Mouse (Mus musculus) small intestine, adult 2 months (tissue): ENCODE data around the gene Nipa2. TPM values are rescaled to one million over a fixed set of nuclear protein-coding genes. Genes with fewer than 3 reads are reported as not detected.

ENCODE experiments used
- H3K27ac ChIP-seq: fragments of 200-500 bp; 2 replicates; pipeline ENCODE4 v1.5.1; 2012; ENCODE audit warnings: low read depth, low read length, control low read depth, inconsistent platforms; ENCODE audit not compliant: insufficient read depth
- H3K27me3 ChIP-seq: fragments of 200-500 bp; 2 replicates; pipeline ENCODE4 v1.6.1; 2012; ENCODE audit warnings: mild to moderate bottlenecking, moderate library complexity, low read length, inconsistent platforms; ENCODE audit not compliant: control insufficient read depth, insufficient read depth
- H3K36me3 ChIP-seq: fragments of 200-500 bp; 2 replicates; pipeline ENCODE4 v1.6.1; 2012; ENCODE audit warnings: mild to moderate bottlenecking, low read length, control low read depth, inconsistent platforms; ENCODE audit not compliant: control insufficient read depth, insufficient read depth
- H3K4me1 ChIP-seq: fragments of 200-500 bp; 2 replicates; pipeline ENCODE4 v1.6.1; 2012; ENCODE audit warnings: low read length, inconsistent platforms, mixed read lengths; ENCODE audit not compliant: control insufficient read depth, insufficient read depth, insufficient read length
- H3K4me3 ChIP-seq: fragments of 200-500 bp; 2 replicates; pipeline ENCODE4 v1.5.1; 2012; ENCODE audit warnings: low read depth, mild to moderate bottlenecking, control low read depth, inconsistent platforms, low read length, moderate library complexity
- CTCF ChIP-seq: fragments of 200-500 bp; IDR thresholded peaks from 2 replicates; pipeline ENCODE4 v1.5.1; 2012; ENCODE audit warnings: low read depth, mild to moderate bottlenecking, control low read depth, inconsistent platforms, low read length, moderate library complexity, mixed read lengths; ENCODE audit not compliant: insufficient replicate concordance, insufficient read length; ENCODE audit errors: extremely low read depth
- POLR2A ChIP-seq: fragments of 200-500 bp; IDR thresholded peaks from 2 replicates; pipeline ENCODE4 v1.6.1; 2012; ENCODE audit warnings: low read depth, mild to moderate bottlenecking, control low read depth, inconsistent platforms, low read length, moderate library complexity
- WGBS: fragments of 180-500 bp; shearing (Covaris S2); methylation state at CpG from one replicate; pipeline ENCODE4 v1.1.7; 2018; 5-methylcytosine and 5-hydroxymethylcytosine counted together
- polyA plus RNA-seq: library from polyadenylated mRNA; depleted of rRNA; stranded (reverse); fragments of >200 nt; gene quantifications from 2 replicates; pipeline ENCODE4 v1.2.3, GENCODE M21; 2012

The Nipa2 gene
- polyA plus RNA-seq, 1 experiment = 44.3 TPM

GRCm38 (mm10) chr7:55968258-55968901 lies 6.1 kb upstream of the Nipa2 start:
- 5% methylated on average over 16 of the region's 16 CpGs for WGBS
- no peak for TF ChIP-seq POLR2A
- TF ChIP-seq CTCF = no peak
- Histone ChIP-seq H3K27ac (peak overlapping the region; percentile 80), H3K4me1 (no peaks in the 10 kb centered on the region), H3K4me3 (peak overlapping the region; percentile 55), H3K27me3 (no peaks in the 10 kb centered on the region), H3K36me3 (no peaks in the 10 kb centered on the region)

GRCm38 (mm10) chr7:55966866-55967460 lies 4.7 kb upstream of the Nipa2 start:
- no peak overlapping the region for H3K27ac ChIP-seq
- no peaks in the 10 kb centered on the region for H3K4me1 ChIP-seq
- TF ChIP-seq CTCF = no peak
- TF ChIP-seq POLR2A = no peak
- H3K4me3 ChIP-seq = no peak overlapping the region
- no peaks in the 10 kb centered on the region for H3K36me3 ChIP-seq
- no peaks in the 10 kb centered on the region for H3K27me3 ChIP-seq
- 43% methylated on average over 3 of the region's 3 CpGs for WGBS

GRCm38 (mm10) chr7:55960506-55960905 lies 1.8 kb downstream of the Nipa2 start:
- 99% methylated on average over 1 of the region's 1 CpGs for WGBS
- H3K27me3 ChIP-seq = no peaks in the 10 kb centered on the region
- H3K4me3 ChIP-seq = no peak overlapping the region
- no peaks in the 10 kb centered on the region for H3K4me1 ChIP-seq
- H3K36me3 ChIP-seq = peaks cover 6% of the 10 kb centered on the region
- no peak overlapping the region for H3K27ac ChIP-seq
- no peak for TF ChIP-seq POLR2A

- Histone ChIP-seq H3K27me3 (no peaks in the 10 kb centered on the region), H3K4me1 (no peaks in the 10 kb centered on the region), H3K4me3 (no peak overlapping the region), H3K36me3 (peaks cover 8% of the 10 kb centered on the region), H3K27ac (no peak overlapping the region)
- 91% methylated on average over 3 of the region's 3 CpGs for WGBS
- TF ChIP-seq CTCF = no peak
- TF ChIP-seq POLR2A = no peak
Observed at GRCm38 (mm10) chr7:55959801-55960200, 2.5 kb downstream of the Nipa2 start.

- Histone ChIP-seq H3K4me3 (no peak overlapping the region), H3K27ac (no peak overlapping the region), H3K27me3 (no peaks in the 10 kb centered on the region), H3K36me3 (peaks cover 11% of the 10 kb centered on the region), H3K4me1 (no peaks in the 10 kb centered on the region)
- TF ChIP-seq CTCF (no peak), POLR2A (no peak)
- WGBS = 86% methylated on average over 4 of the region's 4 CpGs
Observed at GRCm38 (mm10) chr7:55957916-55958315, 4.4 kb downstream of the Nipa2 start.

GRCm38 (mm10) chr7:55957178-55957577 lies 5.1 kb downstream of the Nipa2 start:
- no peak overlapping the region for H3K27ac ChIP-seq
- H3K4me1 ChIP-seq = no peaks in the 10 kb centered on the region
- TF ChIP-seq CTCF = no peak
- no peak for TF ChIP-seq POLR2A
- no peaks in the 10 kb centered on the region for H3K27me3 ChIP-seq
- H3K36me3 ChIP-seq = peaks cover 11% of the 10 kb centered on the region
- WGBS = 55% methylated on average over 3 of the region's 3 CpGs
- no peak overlapping the region for H3K4me3 ChIP-seq

GRCm38 (mm10) chr7:55956054-55956453 lies 6.2 kb downstream of the Nipa2 start:
- H3K4me1 ChIP-seq = no peaks in the 10 kb centered on the region
- 80% methylated on average over 2 of the region's 2 CpGs for WGBS
- TF ChIP-seq POLR2A (no peak), CTCF (no peak)
- H3K36me3 ChIP-seq = peaks cover 11% of the 10 kb centered on the region
- H3K4me3 ChIP-seq = no peak overlapping the region
- no peaks in the 10 kb centered on the region for H3K27me3 ChIP-seq
- H3K27ac ChIP-seq = no peak overlapping the region
